Mouse (Mus musculus): ENCODE measurements around the gene Mpi. TPM values are rescaled to one million over a fixed set of nuclear protein-coding genes. Genes with fewer than 3 reads are reported as not detected.

The Mpi gene
- total RNA-seq (2021) = 10 to 100 TPM; 87.2 to 96.9 TPM
- long read RNA-seq, experiment 1, transcript Mpi-201 (8 exons, 1,780 nt) = major isoform, 43 of 57 reads
- long read RNA-seq, experiment 1, partial matches to known transcripts = 7 of 57 reads
- long read RNA-seq, experiment 1, other reads (novel, unspliced or antisense) = 7 of 57 reads
- long read RNA-seq, experiment 2, transcript Mpi-201 (8 exons, 1,780 nt) = major isoform, 53 of 69 reads
- long read RNA-seq, experiment 2, partial matches to known transcripts = 13 of 69 reads
- long read RNA-seq, experiment 2, other reads (novel, unspliced or antisense) = 3 of 69 reads

DNA sequence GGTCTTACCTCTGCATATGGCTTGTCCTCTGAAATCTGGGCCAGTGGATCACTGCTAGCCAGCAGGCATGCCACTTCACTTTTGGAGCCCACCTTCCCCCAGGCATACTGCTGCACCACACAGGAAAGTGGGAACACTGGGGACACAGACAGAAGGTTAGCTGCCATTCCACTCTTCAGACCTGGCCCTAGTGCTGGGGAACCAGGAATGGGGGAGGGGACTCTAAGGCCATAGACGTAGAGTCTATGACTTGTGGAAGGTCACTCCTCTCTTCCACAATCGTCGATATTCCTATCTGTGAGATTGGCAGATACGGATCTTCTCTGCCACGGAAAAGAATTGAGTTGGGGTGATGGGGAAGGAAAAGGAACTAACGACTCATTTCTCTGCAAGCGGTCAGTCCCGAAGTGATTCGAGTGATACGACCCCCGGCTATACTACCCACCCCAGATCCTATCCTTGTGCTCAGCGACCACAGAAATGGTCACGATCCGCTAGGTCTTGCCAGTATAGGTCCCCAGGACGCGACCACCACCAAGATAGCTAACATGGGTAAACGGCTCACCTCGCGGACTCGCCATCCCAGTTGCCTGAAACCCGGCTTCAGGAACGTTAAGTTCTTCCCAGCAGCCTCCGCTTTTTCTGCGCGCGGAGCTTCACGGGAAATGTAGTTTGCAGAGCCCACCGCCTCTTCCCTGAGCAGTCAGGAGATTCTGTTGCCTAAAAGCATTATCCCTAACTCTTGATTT lies at the start of gene Mpi:
TSS of gene Mpi (minus strand) at position 625 of the 749 bp plus-strand sequence.
- DNase-seq = peak; percentile 65

DNA sequence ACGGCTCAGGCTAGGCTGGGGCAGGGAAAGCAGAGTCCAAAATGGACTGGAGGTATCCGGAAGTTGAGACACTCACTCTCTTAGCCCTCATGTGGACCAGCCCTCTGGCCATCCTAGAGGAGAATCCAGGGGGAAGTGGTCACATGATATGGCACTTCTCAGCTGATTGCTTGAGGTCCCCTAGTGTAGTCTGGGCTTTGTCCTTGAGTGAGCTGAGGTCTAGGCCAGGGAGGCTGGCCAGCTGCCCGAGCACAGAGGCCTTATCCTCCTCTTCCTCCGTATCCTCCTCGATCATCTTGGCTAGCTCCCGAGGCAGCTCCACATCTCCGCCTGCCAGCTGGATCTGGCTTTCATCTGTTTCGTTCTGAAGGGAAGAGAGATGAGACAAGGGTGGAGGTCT lies 49.5 kb upstream of the Mpi start:
- no peak for DNase-seq

DNA sequence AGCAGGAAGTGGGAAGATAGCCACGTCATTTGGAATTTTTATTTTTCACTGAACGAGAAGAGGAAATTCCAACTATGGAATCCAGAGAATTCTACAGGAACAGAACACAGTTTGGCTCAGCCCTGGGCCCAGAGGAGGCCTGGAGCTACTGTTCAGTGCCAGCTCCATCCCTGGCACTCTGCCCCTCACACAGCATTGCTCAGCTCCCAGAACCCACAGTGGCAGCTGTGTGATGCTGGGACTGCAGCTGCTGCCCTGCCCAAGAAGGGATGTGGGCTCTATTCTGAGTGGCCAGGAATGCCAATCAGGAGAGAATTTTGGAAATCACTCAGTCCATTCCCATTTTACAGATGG lies 48.8 kb upstream of the Mpi start:
- peak; percentile 64 for DNase-seq

DNA sequence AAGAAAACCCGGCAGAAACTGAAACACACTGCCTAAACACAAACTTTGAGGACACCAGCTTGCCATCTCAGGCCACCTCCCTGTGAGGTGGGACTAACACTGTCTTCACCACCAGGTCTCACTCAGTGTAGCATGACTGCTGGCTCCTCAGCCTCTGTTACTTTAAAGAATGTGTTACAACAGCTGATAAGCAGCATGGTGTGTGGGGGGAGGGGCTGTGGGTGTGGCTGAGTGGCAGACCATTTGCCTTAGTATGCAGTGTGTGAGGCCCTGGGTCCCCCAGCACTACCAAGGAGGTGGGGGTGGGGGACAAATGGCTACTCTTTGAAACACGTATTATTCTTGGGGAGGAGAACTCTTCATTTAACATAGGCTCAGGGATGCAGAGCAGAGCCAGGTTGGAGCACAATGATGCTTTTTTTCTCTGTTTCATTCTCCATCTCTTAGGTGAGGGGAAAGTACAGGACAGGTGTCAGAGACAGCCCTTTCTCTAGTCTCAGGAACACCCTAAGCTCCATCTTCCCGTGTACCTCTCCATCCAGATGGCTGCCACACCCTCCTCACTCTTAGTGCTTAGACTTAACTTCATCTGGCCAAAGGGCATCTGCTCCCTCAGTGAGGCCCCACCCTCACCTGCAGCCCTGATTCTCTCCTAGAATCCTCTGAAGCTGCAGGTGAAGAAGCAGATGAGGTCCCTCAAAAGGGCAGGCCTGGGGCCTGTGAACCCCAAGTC lies 48.2 kb upstream of the Mpi start:
- no peak for DNase-seq

DNA sequence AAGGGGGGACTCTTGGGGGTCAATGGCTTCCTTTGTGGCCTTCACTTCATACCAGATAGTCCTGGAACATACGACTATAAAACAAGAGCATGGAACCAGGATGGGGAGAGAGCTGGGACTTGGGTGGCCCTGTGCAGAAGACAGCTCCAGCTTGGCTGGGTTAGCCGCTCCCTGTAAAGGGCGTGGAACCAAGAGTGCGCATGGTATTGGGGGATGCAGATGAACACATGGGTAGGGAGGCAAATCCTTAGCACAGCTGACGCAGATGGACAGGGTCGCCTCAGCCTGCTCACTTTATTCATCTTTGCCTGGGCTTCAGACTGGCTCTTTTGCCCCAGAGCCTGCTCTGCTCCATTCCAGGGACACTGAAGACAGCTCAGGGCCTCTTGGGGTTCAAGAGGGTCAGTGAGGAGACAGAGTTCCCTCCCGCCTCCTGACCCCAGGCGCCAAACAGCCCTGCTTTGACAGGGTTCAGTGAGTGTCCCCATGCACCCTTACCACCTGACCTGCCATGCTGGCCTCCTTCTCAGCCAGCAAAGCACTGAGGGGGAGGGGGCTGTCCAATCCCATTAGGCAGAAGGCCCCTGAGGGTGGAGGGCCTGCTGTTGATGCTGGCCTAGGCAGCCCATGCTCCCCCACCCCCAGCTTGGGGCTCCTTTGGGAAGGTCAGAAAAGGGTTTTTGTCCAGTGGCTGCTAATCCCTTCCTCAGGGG lies 46.4 kb upstream of the Mpi start:
- DNase-seq = no peak

DNA sequence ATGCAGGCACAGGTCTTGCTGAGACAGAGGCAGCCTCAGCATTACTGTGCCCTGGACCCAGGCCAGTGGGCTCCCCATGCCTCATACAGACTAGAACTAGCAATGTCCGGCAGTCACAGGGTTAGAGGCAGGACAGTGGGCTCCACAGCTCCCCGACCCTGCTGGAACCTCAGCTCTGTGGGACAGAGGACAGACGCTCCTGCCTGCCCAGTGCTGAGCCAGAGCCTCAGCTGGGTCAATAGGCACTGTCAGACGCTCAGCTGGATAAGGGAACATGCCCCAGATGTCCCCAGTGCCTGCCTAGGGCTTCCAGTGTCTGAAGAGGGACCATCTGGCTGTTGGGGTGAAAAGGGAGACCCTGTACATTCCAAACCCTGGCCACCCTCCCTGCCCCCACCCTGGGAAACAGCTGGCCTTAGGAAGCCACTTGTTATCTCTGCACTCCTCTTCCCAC lies 45.4 kb upstream of the Mpi start:
- peak; percentile 39 for DNase-seq

DNA sequence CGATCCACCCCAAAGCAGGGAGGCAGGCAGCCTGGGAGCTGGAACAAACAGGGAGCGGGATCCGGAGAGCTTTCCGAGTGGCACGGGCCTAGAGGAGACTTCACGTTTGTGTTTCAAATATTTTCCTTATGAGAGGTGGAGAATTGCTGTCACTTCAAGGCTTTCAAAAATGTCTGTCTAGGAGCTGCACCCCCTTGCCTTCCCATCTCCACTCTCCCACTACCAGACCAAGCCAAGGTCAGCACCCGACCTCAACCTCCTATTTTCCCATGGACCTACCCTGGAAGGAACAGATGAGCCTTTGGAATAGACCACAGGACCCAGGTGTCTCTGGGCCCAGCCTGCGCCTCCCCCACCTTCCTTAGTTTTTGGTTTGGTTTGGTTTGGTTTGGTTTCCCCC lies 44.7 kb upstream of the Mpi start:
- no peak for DNase-seq

DNA sequence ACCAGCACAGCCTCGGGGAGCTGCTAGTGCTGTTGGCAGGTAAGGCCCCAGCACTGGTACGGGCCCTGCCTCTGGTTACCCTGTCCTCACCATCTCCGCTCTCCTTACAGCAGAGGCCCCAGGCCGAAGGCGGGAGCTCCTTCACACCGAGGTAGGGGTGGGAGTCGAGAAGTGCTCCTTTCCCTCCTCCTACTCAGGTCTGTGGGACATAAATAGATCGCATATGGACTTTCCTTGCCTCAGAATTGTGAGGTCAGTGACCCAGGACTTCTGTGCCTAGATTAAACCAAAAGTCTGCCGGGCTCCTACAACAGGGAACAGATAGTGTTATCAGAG lies 41.6 kb upstream of the Mpi start:
- DNase-seq = no peak

DNA sequence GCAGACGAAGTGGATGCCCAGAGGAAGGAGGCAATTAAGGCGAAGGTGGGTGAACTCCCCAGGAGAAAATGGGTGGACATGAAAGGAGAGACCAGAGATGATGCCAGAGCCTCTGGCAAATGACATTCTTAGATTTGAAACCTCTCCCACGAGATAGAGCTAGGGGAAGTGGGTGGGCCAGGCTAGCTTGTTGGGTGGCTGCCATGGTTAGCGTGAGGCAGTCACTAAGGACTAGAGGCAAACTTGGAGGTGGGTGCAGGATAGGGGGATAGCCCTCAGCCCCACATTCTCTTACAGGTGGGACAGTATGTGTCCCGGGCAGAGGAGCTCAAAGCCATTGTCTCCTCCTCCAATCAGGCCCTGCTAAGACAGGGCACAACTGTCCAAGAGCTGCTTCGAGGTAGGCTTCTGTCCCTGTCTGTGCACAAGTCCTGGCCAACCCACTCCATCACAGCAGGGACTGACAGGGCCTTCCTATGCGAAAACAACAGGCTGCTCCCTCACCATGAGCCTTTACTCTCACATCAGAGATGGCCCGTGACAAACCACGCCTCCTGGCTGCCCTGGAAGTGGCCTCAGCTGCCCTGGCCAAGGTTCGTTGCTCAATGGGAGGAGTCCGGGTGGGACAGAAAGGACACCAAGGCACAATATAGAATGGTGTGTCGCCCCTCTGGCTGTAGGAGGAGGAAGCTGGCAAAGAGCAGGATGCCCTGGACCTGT lies 41.1 kb upstream of the Mpi start:
- no peak for DNase-seq

DNA sequence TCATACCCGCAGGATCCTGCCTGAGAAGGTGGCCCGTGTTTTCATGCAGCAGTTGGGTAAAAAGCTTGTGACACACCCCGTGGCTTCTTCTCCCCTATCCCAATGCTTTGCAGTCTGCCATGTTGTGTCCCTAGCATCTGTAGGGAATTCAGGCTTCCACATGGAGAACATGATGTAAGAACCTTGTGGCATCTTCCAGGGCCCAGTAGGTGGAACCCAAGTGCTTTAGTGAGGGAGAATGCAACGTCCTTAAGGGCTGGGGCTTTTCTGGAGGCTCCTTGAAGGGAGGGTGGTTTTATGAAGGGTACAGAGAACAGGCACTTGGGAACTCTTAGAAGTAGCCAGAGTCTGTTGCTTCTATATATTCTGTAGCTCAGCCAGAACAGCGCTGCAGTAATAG lies 38.2 kb upstream of the Mpi start:
- no peak for DNase-seq

DNA sequence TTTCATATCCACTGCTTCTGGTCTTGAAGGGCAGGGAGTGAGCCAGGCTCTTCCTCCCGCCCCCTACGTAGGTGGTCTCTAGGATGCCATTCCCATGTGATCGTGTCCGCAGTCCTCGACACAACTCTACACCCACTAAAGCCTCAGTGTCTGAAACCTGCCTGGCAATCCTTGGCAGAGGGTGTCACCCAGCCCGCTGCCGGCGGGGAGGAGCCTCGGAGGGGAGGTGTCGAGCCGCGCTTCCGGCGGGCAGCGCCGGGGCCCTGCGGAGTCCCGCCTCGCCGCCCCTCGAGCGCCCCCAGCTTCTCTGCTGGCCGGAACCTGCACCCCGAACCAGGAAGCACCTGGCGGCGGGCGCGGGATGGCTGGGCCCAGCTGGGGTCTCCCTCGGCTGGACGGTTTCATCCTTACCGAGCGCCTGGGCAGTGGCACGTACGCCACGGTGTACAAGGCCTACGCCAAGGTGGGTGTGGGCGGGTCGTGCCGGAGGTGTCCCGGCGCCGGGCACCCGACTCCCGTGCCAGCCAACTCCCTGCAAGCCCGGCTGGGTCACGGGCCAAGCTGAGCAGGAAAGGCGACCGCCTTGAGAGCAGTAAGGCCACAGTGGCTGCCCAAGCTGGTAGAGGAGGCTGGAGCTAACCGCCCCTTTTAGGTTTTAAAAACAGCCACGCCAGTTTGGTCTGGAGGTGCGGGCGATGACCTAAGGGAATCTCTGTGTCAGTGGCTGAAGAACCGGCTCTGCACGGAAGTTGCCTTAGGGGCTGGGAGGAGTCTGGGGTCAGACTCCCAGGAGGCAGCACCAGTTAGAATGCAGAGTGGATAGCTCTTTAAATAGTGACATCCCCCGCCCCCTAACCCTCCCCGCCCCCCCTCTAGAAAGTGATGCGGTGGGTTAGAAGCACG lies 36.9 kb upstream of the Mpi start, which contains the start of gene Ulk3:
TSS of gene Ulk3 (plus strand) at position 229 of the 903 bp plus-strand sequence.
- DNase-seq = peak; percentile 70

DNA sequence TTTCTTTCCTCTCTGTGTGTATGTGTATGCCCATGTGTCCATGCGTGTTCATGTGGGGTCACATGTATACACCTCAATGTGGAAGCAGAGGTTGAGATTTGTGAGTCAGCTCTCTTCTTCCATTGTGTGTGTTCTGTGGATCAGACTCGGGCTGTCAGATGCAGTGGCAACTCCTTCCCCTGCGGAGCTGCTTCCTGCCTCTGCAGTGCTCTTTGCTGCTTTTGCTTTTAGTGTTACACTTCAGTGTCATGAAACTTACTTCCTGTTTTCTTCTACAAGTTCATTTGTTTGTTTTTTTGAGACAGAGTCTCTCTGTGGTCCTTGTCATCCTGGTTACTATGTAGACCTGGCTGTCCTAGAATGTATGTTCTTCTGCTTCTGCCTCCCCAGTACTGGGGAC lies 32.4 kb upstream of the Mpi start:
- DNase-seq = no peak

DNA sequence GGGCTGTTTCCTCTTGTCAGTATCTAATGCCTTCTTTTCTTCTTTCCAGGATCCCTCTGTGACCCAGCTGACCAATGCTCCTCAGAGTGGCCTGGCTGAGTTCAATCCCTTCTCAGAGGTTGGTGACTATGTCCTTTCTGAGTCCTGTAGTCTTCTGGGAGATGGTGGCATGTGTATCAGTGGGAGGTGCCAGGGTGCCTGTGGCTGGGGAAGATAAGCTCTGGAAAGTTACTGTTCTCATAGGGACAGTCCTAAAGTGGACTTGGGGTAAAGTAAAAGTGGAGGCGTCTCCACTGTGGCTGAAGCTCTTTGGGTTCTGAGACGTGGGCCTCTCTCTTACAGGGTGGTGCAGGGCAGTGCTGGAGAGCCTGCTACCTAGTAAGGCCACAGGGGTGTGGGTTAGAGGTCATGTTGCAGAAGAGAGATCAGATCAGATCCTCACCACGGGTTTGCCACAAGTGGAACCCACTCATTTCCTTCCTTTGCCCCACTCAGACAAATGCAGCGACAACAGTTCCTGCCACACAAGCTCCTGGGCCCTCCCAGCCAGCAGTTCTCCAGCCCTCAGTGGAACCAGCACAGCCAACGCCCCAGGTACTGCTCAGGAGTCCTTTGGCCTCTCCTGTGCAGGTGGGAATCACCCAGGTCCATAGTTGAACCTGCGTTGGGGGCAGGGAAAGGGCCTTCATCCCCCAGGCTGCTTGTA lies 24.7 kb upstream of the Mpi start:
- no peak for DNase-seq

DNA sequence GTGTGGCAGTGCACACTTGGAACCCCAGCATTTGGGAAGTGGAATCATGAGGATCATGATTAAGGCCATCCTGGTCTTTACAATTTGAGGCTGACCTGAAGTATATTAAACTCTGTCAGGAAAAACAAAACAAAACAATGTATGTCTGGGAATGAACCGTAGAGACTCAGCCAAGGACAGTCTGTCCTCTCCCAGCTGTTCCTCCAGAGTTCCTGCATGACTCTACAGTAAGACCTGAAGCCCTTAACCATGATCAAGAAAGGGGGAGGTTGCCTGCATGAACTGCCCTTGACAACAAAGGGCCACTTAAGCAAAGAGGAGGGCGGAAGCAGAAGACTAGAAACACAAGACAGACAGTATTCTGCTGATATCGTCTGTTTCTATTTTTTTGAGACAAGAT lies 23.0 kb upstream of the Mpi start:
- DNase-seq = no peak

DNA sequence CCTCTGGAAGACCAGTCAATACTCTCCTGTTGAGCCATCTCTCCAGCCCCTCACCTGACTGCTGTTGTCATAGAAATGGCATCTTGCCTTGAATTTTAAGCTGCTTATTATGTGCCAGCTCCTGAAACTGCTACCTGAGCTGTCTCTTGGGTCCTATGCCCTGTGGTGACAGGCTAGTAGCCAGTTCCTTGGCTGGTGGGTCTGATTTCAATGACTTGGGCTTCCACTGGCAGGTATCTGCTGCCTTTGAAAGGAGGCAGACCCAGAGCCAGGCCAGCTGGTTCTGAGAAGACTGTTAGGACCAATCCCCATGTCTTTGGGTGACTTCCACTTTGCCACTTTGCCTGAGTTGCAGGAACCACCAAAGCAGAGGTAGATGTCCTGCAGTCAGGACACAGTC lies 21.8 kb upstream of the Mpi start:
- no peak for DNase-seq

DNA sequence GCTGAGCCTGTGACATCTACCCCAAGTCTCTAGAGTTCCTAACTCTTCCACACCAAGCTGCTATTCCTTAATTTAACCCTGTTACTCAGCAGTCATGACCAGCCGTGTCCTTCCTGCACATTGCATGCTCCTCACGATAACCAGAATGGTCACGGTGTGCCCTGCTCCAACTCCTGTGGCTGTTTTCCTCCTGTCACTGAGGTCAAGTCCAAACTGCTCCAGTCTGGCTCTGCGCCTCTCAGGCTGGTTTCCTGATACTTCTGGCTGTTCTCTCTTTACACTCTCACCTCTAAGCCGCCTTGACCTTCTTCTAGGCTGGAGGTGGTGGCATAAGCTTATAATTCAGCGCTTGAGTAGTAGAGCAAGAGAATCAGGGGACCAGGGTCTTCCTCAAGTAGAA lies 15.9 kb upstream of the Mpi start:
- no peak for DNase-seq

DNA sequence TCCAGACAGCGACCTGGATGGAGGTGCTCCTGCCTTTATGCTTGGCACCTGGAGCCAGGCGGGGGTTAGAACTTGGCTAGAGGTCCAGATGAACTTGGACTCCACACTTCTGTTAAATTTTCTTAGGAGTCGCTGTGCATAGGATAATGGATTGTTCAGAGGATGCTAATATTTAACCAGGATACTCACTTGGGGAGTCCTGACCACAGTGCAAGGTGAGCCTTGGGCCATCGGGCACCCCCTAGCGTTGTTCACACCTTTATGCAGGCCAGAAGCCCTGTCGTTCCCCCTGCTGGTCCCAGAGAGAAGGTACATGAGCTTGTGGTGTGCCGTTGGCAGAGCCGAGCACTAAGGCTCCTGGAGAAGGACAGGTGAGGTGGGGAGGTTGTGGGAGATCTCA lies 14.3 kb upstream of the Mpi start:
- no peak for DNase-seq

DNA sequence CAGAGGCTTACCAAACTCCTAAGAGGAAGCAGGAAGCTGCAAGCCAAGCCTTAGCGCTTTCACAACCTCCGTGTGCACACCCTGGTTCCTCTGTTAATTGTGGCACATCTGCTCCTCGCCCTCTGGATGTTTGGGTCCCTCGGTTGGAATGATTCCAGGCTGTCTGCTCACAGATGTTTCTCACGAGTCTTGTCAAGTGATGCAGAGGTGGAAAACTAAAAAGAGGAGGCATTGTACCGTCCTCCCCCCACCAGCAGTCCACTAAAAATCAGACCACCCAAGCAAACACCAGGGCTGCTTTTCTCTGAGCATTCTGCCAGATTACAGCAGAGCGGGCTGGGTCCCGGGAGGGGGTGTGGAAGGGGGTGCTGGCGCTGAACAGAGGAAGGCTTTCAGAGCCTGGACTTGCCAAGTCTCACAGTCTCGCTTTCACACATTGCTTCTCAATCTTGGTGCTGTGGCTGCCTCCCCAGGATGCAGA lies 13.2 kb upstream of the Mpi start:
- DNase-seq = peak; percentile 41

DNA sequence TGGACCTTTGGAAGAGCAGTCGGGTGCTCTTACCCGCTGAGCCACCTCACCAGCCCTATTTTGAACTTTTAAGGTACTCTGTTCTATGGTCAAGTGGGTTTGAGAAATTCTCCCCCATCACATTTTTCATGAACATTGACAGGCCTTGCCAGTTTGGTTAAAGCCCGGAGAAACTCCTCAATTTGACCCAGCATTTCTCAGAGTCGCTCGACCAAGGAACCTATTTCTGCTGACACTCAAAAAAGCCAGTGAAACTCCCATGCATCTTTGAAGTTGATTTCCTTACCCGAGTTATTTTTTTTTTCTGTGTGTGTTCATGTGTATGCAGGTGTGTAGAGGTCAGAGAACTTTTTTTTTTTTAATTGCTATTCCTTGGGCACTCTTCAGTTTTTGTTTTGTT lies 12.0 kb upstream of the Mpi start:
- no peak for DNase-seq

DNA sequence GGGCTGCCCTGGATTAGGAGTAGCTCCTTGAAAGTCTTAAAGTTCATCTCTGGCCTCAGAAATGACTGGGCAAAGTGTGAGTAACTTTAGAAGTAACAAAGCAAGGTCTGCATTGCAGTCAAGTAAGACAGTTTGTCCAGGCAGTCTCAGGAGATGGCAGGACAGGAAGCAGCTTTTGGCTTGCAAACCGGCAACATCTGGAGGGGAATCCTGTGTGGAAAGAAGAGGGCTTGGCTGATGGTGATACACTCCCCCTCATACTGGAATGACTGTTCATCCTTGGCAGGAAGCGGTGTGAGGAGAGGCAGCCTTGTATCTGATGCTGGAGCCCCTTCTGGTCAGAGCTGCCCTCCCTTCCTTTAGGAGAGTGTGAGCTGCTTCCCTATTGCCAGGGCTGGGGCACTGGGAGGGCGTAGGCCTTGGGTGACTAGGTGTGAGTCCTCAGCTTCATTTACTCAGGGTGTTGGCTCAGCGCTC lies 10.4 kb upstream of the Mpi start:
- peak; percentile 48 for DNase-seq

Data from gastrocnemius, postnatal 10 days (tissue).